Mouse (Mus musculus): ENCODE results near the gene Brd2. TPM values are rescaled to one million over a fixed set of nuclear protein-coding genes. Genes with fewer than 3 reads are reported as not detected.

Gene Brd2
- total and polyA plus RNA-seq, 2 experiments from 2014 or later, result 124 to 233 TPM

DNA sequence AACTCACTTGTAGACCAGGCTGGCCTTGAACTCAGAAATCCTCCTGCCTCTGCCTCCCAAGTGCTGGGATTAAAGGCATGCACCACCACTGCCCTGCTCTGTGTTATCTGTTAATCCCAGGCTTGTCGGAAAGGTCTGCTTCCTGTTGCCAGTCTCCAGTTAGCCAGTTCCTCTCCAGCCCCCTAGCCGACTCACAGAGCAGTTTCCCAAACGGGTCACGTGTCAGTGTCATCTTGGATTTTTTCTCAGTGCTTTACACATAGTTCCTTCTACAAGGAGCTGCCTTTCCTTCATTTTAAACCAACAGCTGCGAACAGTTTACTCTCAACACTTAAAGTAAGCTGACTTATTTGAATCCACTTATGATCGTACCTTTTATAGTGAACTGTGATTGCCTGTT, 2.2 kb upstream of the Brd2 start:
- no peak for ATAC-seq (ENCODE audit: low FRiP score)
- no peak for TF ChIP-seq CTCF (IDR thresholded peaks at IDR 0.05)
- peaks cover 9% of the 10 kb centered on the region for H3K4me1 ChIP-seq (ENCODE audit: insufficient read depth, low read length)
- H3K27ac ChIP-seq (ENCODE audit: low read depth, low read length), result no peak overlapping the region
- 84% methylated on average over 6 of the region's 6 CpGs for WGBS
- DNase-seq (ENCODE audit: low spot score), result no peak
- H3K36me3 ChIP-seq (ENCODE audit: insufficient read depth, low read length), result no peaks in the 10 kb centered on the region
- no peak overlapping the region for H3K4me3 ChIP-seq (ENCODE audit: low read depth, low read length)
- H3K27me3 ChIP-seq (ENCODE audit: insufficient read depth, low read length), result no peaks in the 10 kb centered on the region
- H3K9me3 ChIP-seq (ENCODE audit: low read length), result no peaks in the 10 kb centered on the region
- H3K9ac ChIP-seq (replicated peaks; ENCODE audit: low read length, poor library complexity, severe bottlenecking), result no peak overlapping the region
- H3K4me2 ChIP-seq (ENCODE audit: low read depth, low read length, poor library complexity, severe bottlenecking), result no peak overlapping the region

DNA sequence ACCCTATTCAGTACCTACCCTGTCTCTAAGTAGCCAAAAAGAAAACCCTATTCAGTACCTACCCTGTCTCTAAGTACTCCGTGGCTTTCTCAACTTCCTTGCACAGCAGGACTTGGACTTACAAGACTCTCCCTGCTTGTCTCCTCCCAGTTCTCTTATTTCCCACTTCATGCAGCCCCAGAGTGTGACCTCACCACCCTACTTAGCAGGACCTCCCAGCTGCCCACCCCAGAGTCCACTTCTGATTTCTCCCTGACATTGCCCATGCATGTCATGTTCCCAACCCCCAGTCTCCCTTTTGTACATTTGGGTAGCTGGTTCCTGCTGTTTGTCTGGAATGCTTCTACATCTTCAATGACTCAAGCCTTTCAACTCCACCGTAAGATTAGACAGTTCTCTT, 1.1 kb upstream of the Brd2 start:
- peak overlapping the region; percentile 86 for H3K4me2 ChIP-seq (ENCODE audit: low read depth, low read length, poor library complexity, severe bottlenecking)
- H3K9ac ChIP-seq (replicated peaks; ENCODE audit: low read length, poor library complexity, severe bottlenecking), result peak overlapping the region; percentile 93; the same call in 1 of the 2 replicates
- peak overlapping the region; percentile 77 for H3K4me3 ChIP-seq (ENCODE audit: low read depth, low read length)
- no peaks in the 10 kb centered on the region for H3K27me3 ChIP-seq (ENCODE audit: insufficient read depth, low read length)
- H3K9me3 ChIP-seq (ENCODE audit: low read length), result no peaks in the 10 kb centered on the region
- ATAC-seq (ENCODE audit: low FRiP score), result no peak
- peaks cover 7% of the 10 kb centered on the region for H3K4me1 ChIP-seq (ENCODE audit: insufficient read depth, low read length)
- 4% methylated on average over 2 of the region's 2 CpGs for WGBS
- TF ChIP-seq CTCF (IDR thresholded peaks at IDR 0.05), result no peak
- H3K27ac ChIP-seq (ENCODE audit: low read depth, low read length), result peak overlapping the region; percentile 100; the same call in 1 of the 2 replicates
- no peaks in the 10 kb centered on the region for H3K36me3 ChIP-seq (ENCODE audit: insufficient read depth, low read length)
- DNase-seq (ENCODE audit: low spot score), result no peak

DNA sequence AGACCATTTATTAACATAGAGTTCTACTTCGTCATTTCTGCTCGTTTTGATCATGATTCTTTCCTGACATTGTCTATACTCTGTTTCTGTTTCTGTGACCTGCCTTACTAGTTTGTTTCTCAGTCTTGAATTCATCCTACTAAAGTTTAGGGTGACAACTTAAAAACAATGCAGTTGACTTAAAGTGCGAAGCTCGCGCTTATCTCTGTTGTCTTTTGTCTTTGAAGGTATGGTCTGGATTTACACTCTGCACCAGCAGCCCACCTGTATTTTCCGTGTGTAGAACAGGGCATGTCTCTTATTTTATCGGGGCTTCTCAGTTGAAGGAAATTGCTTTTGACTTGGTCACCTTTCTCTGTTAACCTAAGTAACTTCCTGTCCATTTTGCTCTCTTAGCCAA, 677 bp upstream of the Brd2 start:
- 2% methylated on average over 7 of the region's 7 CpGs for WGBS
- DNase-seq (ENCODE audit: low spot score), result no peak
- TF ChIP-seq CTCF (IDR thresholded peaks at IDR 0.05), result no peak

DNA sequence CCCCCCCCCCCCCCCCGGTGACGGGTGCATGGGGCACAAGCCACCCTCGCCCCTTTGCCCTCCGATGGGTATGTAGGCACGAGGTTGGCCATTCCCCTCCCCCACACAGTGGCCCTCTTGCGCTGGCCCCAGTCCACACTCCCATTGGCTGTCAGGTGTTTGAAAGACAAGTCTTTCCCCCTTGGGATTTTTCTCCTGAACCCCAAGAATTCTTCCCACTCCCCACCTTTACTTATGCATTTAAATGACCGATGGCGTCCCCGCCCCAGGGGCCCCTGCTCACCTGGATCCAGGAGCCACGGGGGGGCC, 601 bp downstream of the Brd2 start:
- Histone ChIP-seq H3K27ac (ENCODE audit: low read depth, low read length) (peak overlapping the region; percentile 100), H3K4me2 (ENCODE audit: low read depth, low read length, poor library complexity, severe bottlenecking) (peak overlapping the region; percentile 86), H3K36me3 (ENCODE audit: insufficient read depth, low read length) (peaks cover under 1% of the 10 kb centered on the region; the same call in 1 of the 2 replicates), H3K4me3 (ENCODE audit: low read depth, low read length) (peak overlapping the region; percentile 77), H3K9ac (replicated peaks; ENCODE audit: low read length, poor library complexity, severe bottlenecking) (peak overlapping the region; percentile 93), H3K4me1 (ENCODE audit: insufficient read depth, low read length) (peaks cover 7% of the 10 kb centered on the region), H3K9me3 (ENCODE audit: low read length) (no peaks in the 10 kb centered on the region), H3K27me3 (ENCODE audit: insufficient read depth, low read length) (no peaks in the 10 kb centered on the region)
- 3% methylated on average over 8 of the region's 10 CpGs for WGBS
- ATAC-seq (ENCODE audit: low FRiP score) (peak; percentile 22; the same call in 1 of the 2 replicates), DNase-seq (ENCODE audit: low spot score) (peak; percentile 73)
- TF ChIP-seq CTCF (IDR thresholded peaks at IDR 0.05), result no peak

More for the DNA sequence above, 677 bp upstream of the Brd2 start:
- Histone ChIP-seq H3K36me3 (ENCODE audit: insufficient read depth, low read length) (no peaks in the 10 kb centered on the region), H3K4me1 (ENCODE audit: insufficient read depth, low read length) (peaks cover 7% of the 10 kb centered on the region), H3K27ac (ENCODE audit: low read depth, low read length) (peak overlapping the region; percentile 100; the same call in 1 of the 2 replicates), H3K4me2 (ENCODE audit: low read depth, low read length, poor library complexity, severe bottlenecking) (peak overlapping the region; percentile 86), H3K4me3 (ENCODE audit: low read depth, low read length) (peak overlapping the region; percentile 77), H3K9ac (replicated peaks; ENCODE audit: low read length, poor library complexity, severe bottlenecking) (peak overlapping the region; percentile 93), H3K27me3 (ENCODE audit: insufficient read depth, low read length) (no peaks in the 10 kb centered on the region), H3K9me3 (ENCODE audit: low read length) (no peaks in the 10 kb centered on the region)
- ATAC-seq (ENCODE audit: low FRiP score), result no peak

DNA sequence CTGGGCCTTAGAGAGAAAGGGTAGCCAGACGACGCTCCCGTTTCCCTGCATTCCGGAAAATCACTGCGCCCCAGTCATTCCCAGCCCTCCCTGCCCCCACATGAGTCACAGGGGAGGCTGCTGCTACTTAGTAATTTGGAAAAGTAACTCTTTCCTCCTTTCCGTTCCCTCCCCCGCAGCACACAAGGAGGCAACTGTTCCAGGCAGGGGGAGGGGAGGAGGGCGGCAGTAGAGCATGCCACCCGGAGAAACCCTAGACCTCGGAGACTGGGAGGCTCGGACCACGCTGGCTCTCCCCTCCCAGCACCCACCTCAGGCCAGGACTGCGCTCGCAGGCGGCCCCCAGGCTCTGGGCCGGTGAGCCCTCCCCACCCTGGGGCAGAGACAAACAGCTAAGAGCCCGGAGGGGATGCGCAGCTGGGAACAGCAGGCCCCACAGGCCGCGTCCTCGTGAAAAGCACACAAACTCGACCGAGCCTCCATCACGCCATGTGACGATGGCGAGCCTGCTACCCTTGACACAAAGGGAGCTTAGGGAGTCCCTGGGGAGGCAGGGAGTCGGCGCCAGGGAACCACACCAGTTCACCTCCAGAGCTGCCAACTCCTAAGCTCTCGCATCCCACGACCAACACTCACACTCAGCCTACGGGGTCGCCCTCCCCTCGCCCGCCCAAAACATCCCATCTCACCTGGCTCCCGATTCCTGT, 1.1 kb downstream of the Brd2 start:
- H3K4me3 ChIP-seq (ENCODE audit: low read depth, low read length), result peak overlapping the region; percentile 77
- ATAC-seq (ENCODE audit: low FRiP score) (peak; percentile 12; the same call in 1 of the 2 replicates), DNase-seq (ENCODE audit: low spot score) (peak; percentile 88)
- no peaks in the 10 kb centered on the region for H3K9me3 ChIP-seq (ENCODE audit: low read length)
- TF ChIP-seq CTCF (IDR thresholded peaks at IDR 0.05), result no peak
- peak overlapping the region; percentile 93 for H3K9ac ChIP-seq (replicated peaks; ENCODE audit: low read length, poor library complexity, severe bottlenecking)
- peak overlapping the region; percentile 86 for H3K4me2 ChIP-seq (ENCODE audit: low read depth, low read length, poor library complexity, severe bottlenecking)
- WGBS, result under 1% methylated on average over 34 of the region's 35 CpGs
- peaks cover 6% of the 10 kb centered on the region for H3K36me3 ChIP-seq (ENCODE audit: insufficient read depth, low read length)
- H3K4me1 ChIP-seq (ENCODE audit: insufficient read depth, low read length), result peaks cover 7% of the 10 kb centered on the region
- no peaks in the 10 kb centered on the region for H3K27me3 ChIP-seq (ENCODE audit: insufficient read depth, low read length)
- H3K27ac ChIP-seq (ENCODE audit: low read depth, low read length), result peak overlapping the region; percentile 100

DNA sequence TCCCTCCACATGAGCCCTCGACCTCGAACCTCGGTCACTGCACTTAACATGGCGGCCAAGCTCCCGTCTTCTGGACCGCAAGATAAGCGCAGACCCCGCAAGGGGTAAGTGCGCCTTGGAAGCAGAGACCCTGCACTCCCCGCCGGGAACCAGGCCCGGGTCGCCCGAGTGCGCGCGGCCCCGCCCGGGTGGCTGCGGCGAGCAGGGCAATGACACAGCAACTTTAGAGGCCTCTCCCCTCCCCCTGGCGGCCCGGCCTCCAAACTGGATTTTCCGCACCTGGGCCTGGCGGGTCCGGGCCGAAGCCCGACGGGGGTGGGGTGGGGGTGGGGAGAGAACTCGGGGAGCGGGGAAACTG, 1.6 kb downstream of the Brd2 start:
- Histone ChIP-seq H3K4me1 (ENCODE audit: insufficient read depth, low read length) (peaks cover 7% of the 10 kb centered on the region), H3K36me3 (ENCODE audit: insufficient read depth, low read length) (peaks cover 8% of the 10 kb centered on the region), H3K27me3 (ENCODE audit: insufficient read depth, low read length) (no peaks in the 10 kb centered on the region), H3K4me3 (ENCODE audit: low read depth, low read length) (peak overlapping the region; percentile 77), H3K9ac (replicated peaks; ENCODE audit: low read length, poor library complexity, severe bottlenecking) (peak overlapping the region; percentile 93), H3K4me2 (ENCODE audit: low read depth, low read length, poor library complexity, severe bottlenecking) (peak overlapping the region; percentile 86), H3K27ac (ENCODE audit: low read depth, low read length) (peak overlapping the region; percentile 100), H3K9me3 (ENCODE audit: low read length) (no peaks in the 10 kb centered on the region)
- DNase-seq (ENCODE audit: low spot score) (no peak), ATAC-seq (ENCODE audit: low FRiP score) (0 out of 2 replicates have a peak, but pooled peaks have one; percentile 0)
- TF ChIP-seq CTCF (IDR thresholded peaks at IDR 0.05), result peak; percentile 9; the same call in 1 of the 2 replicates
- under 1% methylated on average over 31 of the region's 31 CpGs for WGBS

Measured in midbrain, postnatal 0 days (tissue).